Mouse (Mus musculus) lung, adult 2 months (tissue): ENCODE results near the gene Fabp3.

Source experiments
- CTCF ChIP-seq: fragments of 200-500 bp; IDR thresholded peaks from 2 replicates; pipeline ENCODE4 v1.5.1; 2011; ENCODE audit warnings: mild to moderate bottlenecking, low read length, control low read depth; ENCODE audit not compliant: insufficient read depth
- POLR2A ChIP-seq: fragments of 200-500 bp; IDR thresholded peaks from 2 replicates; pipeline ENCODE4 v1.6.1; 2011; ENCODE audit warnings: low read depth, mild to moderate bottlenecking, control low read depth, low read length, borderline replicate concordance; ENCODE audit errors: extremely low read depth

DNA sequence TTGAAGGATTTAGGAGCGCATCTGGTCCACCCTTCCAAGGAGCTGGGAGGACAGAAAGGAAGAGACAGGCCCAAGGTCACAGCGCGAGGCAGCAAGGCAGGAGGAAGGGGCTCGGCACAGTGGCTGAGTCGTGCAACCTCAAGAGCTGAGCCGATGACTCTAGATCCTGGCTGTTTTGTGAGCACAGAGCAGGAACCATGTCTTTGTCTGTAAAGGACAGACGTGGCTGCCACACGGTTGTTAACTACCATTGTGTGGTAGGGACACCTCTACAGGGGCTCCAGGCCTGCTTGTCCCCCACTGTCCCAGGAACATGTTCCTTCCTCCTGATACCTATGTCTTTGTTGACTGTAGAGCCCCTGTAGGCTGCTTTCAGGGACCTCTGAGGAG, 8.8 kb upstream of the Fabp3 start:
- TF ChIP-seq CTCF (no peak), POLR2A (no peak)
